Mouse (Mus musculus): ENCODE results near the gene Gm867.

The Gm867 gene

DNA sequence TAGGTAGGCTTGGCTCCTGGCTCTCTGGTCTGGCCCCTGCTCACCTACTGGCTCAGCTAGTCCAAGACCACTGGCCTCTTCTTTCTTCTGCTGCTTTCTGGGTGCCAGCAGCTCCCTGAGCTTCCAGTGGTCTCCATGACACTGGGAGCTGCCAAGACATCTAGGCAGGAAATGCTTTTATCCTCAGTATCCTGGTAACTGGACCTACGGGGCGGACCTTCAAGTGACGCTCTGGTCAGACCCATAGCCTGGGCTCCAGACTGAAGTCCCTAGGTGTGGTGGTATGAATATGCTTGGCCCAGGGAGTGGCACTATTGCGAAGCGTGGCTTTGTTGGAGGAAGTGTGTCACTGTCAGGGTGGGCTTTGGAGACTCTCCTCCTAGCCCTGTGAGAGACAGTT is at the start of gene Gm867:
Gene Gm867 (minus strand): TSS at position 153 of the 400 bp plus-strand sequence.
- no peak for DNase-seq (ENCODE audit: low read depth)

DNA sequence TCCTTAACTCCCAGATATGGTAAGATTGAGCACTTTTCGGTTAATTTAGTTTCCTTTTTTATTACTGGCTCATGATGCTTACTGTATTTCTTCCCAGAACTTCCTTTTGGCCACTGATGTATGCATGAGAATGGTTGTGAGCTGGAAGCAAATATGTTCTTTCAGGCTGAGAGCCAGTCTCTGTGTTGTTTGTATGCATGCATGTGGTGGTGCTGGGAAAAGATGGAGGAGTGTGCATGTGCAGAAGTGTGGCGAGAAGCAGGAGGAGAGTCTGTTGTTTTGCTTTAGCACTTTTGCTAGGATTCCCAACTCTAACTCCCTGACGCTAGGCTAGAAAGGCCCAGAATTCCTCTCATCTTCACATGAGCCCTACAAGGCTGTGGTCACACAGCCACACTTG is 39.0 kb upstream of the Gm867 start:
- no peak for DNase-seq (ENCODE audit: low read depth)

DNA sequence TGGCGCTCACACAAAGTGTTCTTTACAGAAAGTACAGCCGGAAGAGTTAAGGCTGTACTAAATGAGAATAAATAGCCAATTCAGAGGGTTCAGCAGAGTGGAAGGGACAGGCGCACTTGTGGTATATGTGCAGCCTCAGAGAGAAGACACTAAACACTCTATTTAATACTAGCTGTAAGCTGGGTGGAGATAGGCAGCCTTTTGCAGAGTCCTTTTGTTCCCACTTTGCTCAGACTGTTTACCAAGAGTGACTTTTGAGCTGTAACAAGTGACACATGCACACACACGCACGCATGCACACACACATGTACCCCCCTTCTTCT is 38.3 kb upstream of the Gm867 start:
- no peak for DNase-seq (ENCODE audit: low read depth)

GRCm38 (mm10) chr10:75978119-75978834 is 37.8 kb upstream of the Gm867 start:
- peak; percentile 55 for DNase-seq (ENCODE audit: low read depth)

- peak; percentile 83 for DNase-seq (ENCODE audit: low read depth)
Observed at GRCm38 (mm10) chr10:75975216-75975615, 34.7 kb upstream of the Gm867 start.

- DNase-seq (ENCODE audit: low read depth), result no peak
Observed at GRCm38 (mm10) chr10:75973846-75974245, 33.4 kb upstream of the Gm867 start.

- peak; percentile 57 for DNase-seq (ENCODE audit: low read depth)
Observed at GRCm38 (mm10) chr10:75954381-75954811, 13.9 kb upstream of the Gm867 start, which contains the start of gene Gm5134. TSS of gene Gm5134 (plus strand) at chr10:75954514.

GRCm38 (mm10) chr10:75951424-75952050 is 11.1 kb upstream of the Gm867 start:
- peak; percentile 91 for DNase-seq (ENCODE audit: low read depth)

- DNase-seq (ENCODE audit: low read depth), result peak; percentile 40
Observed at GRCm38 (mm10) chr10:75950791-75951210, 10.3 kb upstream of the Gm867 start.

DNA sequence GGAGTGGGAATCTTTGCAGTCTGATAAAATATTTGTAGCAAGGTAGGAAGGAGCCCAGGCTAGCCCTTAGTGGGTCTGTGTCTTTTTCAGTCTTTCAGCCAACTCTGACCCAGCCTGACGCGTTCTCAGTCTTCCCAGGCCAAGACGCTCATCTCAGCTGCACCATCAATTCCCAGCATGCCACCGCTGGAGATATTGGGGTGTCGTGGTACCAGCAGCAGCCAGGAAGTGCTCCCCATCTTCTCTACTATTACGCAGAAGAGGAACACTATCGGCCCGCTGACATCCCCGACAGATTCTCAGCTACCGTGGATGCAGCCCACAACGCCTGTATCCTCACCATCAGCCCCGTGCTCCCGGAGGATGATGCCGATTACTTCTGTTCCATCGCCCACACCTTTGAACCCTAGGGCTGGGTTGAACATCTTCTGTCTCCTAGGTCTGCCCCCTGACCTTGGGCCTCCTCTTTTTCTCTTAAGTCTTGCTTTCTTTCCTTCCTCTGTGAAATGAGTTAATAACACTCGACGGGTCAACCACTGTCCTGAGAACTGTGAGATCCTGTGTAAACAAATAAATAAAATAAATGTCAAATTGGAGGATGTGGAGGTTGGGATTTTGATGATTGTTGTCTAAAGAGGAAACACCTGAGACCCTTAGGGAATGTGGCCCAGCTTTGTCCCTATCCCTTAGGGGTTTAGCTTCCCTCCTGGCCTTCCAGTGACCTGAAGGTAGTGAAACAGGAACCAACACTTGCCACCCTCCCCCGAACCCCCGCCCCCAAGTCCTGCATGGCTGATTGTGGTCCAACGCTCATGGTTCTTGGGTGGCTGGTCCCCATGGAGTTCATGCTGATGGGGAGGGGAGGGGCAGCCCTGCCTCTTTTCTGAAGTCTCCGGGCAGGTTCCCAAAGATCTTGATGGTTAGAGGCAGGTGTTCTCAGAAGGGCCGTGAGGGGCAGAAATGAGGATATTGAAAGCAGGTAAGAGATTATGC is 8.9 kb upstream of the Gm867 start:
- DNase-seq (ENCODE audit: low read depth), result no peak

DNA sequence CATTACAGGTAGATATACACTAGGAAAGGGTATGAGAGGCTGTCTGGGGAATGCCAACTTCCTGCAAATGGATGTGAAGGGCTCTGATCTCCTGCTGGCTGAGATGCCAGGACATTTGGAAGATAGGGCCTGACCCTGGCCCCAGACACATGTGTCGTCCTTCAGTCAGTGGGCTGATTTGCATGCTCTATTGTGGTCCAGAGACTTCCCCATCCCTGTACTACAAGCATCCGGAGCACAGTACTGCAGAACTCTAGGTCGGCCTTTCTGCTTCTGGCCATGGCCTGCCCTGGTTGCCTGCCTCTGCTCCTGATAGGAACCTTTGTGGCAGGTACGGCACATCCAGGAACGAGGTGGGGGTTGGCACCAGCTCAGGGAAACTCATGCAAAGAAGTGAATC is 7.6 kb upstream of the Gm867 start:
- no peak for DNase-seq (ENCODE audit: low read depth)

- no peak for DNase-seq (ENCODE audit: low read depth)
Observed at GRCm38 (mm10) chr10:75945896-75946295, 5.4 kb upstream of the Gm867 start.

DNA sequence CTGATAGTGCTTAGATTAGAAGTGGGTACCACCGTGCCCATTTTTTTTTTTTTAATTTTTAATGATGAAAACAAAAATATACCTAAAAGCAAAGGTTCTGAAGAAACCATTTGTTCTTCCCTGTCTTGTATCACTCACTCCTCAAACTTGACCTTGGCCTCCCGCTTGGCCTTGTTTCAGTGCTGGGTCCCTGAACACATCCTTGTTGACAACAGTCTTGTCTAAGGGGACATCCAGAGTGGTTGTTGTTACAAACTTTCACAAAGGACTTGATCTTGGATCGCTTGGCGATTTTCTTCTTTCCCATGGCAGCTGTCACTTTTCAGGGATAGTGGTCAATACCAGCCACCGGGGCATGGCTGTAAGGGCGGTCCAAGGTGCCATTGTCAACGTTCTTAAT is 4.7 kb upstream of the Gm867 start:
- no peak for DNase-seq (ENCODE audit: low read depth)

GRCm38 (mm10) chr10:75944066-75944772 is 3.7 kb upstream of the Gm867 start:
- no peak for DNase-seq (ENCODE audit: low read depth)

GRCm38 (mm10) chr10:75942736-75943477 is 2.4 kb upstream of the Gm867 start, which contains the start of gene Vpreb3:
TSS of gene Vpreb3 (plus strand) at chr10:75943057.
- no peak for DNase-seq (ENCODE audit: low read depth)

DNA sequence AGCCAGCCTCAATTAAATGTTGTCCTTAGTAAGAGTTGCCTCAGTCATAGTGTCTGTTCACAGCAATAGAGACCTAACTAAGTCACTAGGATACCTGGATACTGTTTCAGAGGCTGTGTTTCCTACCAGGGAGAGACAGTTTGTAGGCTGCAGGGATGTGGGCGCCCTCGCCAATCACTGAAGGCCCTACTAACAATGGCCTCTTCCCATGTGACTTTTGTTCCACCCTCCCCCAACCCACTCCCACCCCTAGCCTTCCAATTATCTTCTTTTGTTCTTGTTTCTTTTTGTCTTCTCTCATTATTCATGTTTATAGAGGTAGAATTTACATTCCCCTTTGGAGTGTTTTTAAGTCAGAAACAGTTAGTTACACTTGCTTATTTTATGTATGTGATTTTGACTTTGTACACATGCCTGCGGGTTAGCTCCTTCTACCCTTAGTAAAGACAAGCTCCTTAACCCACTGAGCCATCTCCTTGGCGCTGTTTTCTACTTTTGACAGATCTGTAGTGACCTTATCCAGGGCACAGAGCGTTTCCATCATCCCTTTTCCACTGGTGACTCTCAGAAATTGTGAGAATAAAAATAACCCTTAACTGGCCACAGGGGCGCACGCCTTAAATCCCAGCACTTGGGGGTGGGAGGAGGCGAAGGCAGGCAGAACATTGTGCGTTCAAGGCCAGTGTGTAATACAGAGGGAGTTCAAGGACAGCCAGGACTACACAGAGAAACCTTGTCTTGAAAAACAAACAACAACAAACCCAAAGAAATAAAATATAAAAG is 761 bp upstream of the Gm867 start:
- no peak for DNase-seq (ENCODE audit: low read depth)

GRCm38 (mm10) chr10:75939481-75940234 is 814 bp downstream of the Gm867 start:
- DNase-seq (ENCODE audit: low read depth), result peak; percentile 55

DNA sequence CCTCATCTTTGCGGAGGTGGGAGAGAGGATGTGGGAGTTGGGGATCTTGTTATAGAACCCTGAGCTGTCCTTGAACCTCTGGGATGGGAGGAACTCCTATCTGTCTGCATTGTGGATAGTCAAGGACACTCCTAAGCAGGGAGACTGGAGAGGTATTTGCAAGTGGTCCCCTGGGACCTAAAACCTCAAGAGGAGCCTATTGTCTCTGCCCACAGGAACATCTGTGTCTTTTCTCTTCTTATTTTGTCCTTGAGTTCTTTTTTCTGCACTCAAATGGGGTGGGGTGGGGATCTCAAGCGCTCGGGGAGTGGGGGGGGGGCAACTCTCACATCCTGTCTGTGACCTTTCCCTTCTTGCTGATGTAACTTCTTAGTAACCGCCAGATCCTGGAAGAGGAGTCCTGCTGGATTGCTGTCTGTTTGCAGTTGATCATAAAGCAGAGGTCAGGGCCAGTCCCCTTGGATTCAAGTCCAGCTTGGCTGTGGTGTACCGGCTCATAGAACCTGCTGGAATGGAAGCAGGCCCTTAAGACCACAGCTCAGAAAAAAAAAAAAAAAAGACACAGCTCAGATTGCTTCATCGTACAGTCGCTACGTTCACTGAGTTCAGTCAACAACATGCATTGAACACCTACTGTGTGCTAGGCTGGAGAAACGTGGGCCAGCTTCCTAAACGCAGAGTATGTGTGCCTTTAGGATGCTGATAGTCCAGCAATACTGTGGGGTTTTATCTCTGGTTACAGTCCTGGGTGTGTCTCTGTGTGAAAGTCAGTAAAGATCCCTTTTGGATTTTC is 2.4 kb downstream of the Gm867 start:
- DNase-seq (ENCODE audit: low read depth), result peak; percentile 53

Data from induced T-regulatory cell, adult 2 months (primary cell).